Mouse (Mus musculus): ENCODE measurements around the gene Dync1i2. TPM values are rescaled to one million over a fixed set of nuclear protein-coding genes. Genes with fewer than 3 reads are reported as not detected.

Dync1i2 gene
- polyA plus RNA-seq, 1 experiment from 2014 or later = 184 TPM

DNA sequence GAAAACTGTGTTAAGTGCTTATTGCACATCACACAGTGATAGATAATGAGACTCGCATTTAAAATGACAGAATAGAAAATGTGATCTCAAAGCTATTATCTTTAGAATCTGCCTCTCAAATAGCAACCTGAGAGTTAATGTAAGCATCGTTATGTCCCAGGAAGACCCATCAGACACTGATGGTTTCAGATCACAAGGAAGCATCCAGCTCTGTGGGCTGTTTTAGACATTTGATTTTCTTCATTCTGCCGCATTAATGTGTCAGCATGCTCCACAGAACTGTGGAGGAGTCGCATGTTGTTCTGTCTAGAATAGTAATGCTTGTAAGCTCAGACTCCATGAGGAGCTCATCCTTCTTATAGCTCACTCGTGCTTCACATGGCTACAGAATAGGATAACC is 34.6 kb downstream of the Dync1i2 start:
- no peak overlapping the region for H3K9ac ChIP-seq (replicated peaks)
- no peak overlapping the region for H3K27ac ChIP-seq
- H3K36me3 ChIP-seq = peaks cover 34% of the 10 kb centered on the region
- no peaks in the 10 kb centered on the region for H3K9me3 ChIP-seq
- H3K4me2 ChIP-seq (replicated peaks) = no peak overlapping the region
- no peak for ATAC-seq
- no peaks in the 10 kb centered on the region for H3K27me3 ChIP-seq
- 85% methylated on average over 5 of the region's 5 CpGs for WGBS
- no peak overlapping the region for H3K4me3 ChIP-seq (replicated peaks)
- peaks cover 23% of the 10 kb centered on the region for H3K4me1 ChIP-seq (replicated peaks)

DNA sequence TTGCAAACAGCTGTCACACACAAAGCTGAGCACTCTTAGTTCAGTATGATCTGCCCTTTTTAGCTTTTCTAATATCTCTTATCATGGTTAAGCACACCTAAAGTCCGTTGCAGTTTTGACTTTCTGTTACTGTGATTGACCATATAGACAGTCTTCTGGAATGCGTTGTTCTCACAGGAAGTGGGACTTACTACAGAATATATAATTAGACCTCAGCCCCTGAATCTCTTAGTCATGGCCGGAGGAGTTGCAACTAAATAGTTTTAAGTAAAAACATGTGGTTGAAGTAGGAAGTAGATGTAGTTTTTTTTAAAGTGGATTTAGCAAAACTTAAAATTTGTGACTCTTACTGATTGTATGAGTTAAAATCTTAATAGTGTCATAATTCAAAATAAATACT is 36.6 kb downstream of the Dync1i2 start:
- Histone ChIP-seq H3K4me3 (replicated peaks) (no peak overlapping the region), H3K27me3 (no peaks in the 10 kb centered on the region), H3K4me1 (replicated peaks) (peaks cover 22% of the 10 kb centered on the region), H3K36me3 (peaks cover 44% of the 10 kb centered on the region), H3K9ac (replicated peaks) (no peak overlapping the region), H3K9me3 (no peaks in the 10 kb centered on the region), H3K27ac (no peak overlapping the region), H3K4me2 (replicated peaks) (no peak overlapping the region)
- ATAC-seq = no peak
- WGBS = 86% methylated on average over 3 of the region's 3 CpGs

DNA sequence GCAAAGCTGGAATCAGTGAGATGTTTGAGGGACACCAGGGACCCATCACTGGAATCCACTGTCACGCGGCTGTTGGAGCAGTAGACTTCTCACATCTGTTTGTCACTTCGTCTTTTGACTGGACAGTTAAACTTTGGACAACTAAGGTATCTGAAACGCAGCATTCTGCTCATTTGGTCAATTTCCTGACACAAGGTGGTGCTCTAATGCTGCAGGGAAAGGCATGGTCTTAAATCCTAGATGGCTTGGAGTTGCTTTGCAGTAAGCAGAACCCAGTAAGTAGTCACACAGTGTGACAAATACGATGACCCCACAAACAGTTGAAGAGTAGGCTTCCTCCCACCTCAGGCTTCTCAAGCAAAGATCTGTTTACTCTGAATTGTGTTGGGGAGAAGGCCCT is 39.3 kb downstream of the Dync1i2 start:
- Histone ChIP-seq H3K4me3 (replicated peaks) (no peak overlapping the region), H3K4me2 (replicated peaks) (no peak overlapping the region), H3K36me3 (peaks cover 63% of the 10 kb centered on the region), H3K9ac (replicated peaks) (no peak overlapping the region), H3K9me3 (no peaks in the 10 kb centered on the region), H3K4me1 (replicated peaks) (peaks cover 5% of the 10 kb centered on the region; the same call in 1 of the 2 replicates), H3K27me3 (no peaks in the 10 kb centered on the region), H3K27ac (no peak overlapping the region)
- no peak for ATAC-seq
- 81% methylated on average over 5 of the region's 5 CpGs for WGBS

DNA sequence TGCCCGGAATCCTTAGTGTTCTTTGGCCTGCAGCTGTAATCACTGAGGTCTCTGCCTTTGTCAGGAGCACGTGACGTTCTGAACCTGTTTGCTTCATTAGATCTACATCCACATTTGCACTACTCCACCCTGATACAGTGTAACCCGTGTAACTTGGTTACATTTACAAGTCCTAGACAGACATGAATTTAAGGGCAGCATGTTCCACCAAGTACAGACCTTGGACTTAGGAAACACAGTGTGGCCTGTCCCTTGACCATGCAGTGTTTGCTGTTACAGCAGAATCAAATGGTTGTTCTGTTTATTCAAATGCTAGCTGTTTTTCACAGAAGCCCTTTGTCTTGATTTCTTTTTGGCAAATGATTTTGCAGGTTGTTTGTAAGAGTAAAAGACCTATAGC is 43.3 kb downstream of the Dync1i2 start:
- ATAC-seq = no peak
- H3K36me3 ChIP-seq = peaks cover 83% of the 10 kb centered on the region
- no peak overlapping the region for H3K4me3 ChIP-seq (replicated peaks)

DNA sequence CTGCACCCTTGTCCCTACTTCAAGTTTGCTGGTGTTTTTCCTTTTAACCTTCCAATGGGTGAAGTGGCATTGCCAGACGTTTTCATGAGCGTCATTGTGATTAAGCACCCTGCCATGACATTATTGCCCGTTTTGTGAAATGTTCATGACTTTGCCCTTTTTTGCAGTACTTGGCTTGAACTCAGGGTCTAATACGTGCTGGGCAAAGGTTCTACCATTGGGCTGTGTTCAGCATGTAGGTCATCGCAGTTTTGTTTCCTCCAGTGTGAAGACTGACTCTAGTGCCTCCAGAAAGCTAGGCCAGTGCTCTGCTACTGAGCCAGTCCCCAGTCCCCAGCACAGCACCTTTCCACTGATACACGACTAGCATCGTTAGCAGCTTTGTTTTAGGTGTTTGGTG is 45.1 kb downstream of the Dync1i2 start:
- peaks cover 80% of the 10 kb centered on the region for H3K36me3 ChIP-seq
- no peaks in the 10 kb centered on the region for H3K9me3 ChIP-seq
- H3K4me2 ChIP-seq (replicated peaks) = no peak overlapping the region
- no peaks in the 10 kb centered on the region for H3K27me3 ChIP-seq
- H3K27ac ChIP-seq = no peak overlapping the region
- no peak overlapping the region for H3K9ac ChIP-seq (replicated peaks)
- H3K4me1 ChIP-seq (replicated peaks) = no peaks in the 10 kb centered on the region
- H3K4me3 ChIP-seq (replicated peaks) = no peak overlapping the region
- WGBS = 93% methylated on average over 7 of the region's 7 CpGs
- no peak for ATAC-seq

More for the DNA sequence above, 43.3 kb downstream of the Dync1i2 start:
- Histone ChIP-seq H3K4me2 (replicated peaks) (no peak overlapping the region), H3K27me3 (no peaks in the 10 kb centered on the region), H3K27ac (no peak overlapping the region), H3K4me1 (replicated peaks) (no peaks in the 10 kb centered on the region), H3K9me3 (no peaks in the 10 kb centered on the region), H3K9ac (replicated peaks) (no peak overlapping the region)
- 89% methylated on average over 4 of the region's 4 CpGs for WGBS

- no peak overlapping the region for H3K4me2 ChIP-seq (replicated peaks)
- H3K4me1 ChIP-seq (replicated peaks) = no peaks in the 10 kb centered on the region
- WGBS = 91% methylated on average over 20 of the region's 20 CpGs
- peaks cover 77% of the 10 kb centered on the region for H3K36me3 ChIP-seq
- H3K27me3 ChIP-seq = no peaks in the 10 kb centered on the region
- no peak overlapping the region for H3K27ac ChIP-seq
- no peaks in the 10 kb centered on the region for H3K9me3 ChIP-seq
- H3K9ac ChIP-seq (replicated peaks) = no peak overlapping the region
- ATAC-seq = no peak
- no peak overlapping the region for H3K4me3 ChIP-seq (replicated peaks)
These were observed 53.1 kb downstream of the Dync1i2 start for GRCm38 (mm10) chr2:71264585-71264984.

- ATAC-seq = no peak
- H3K4me1 ChIP-seq (replicated peaks) = no peaks in the 10 kb centered on the region
- peaks cover 46% of the 10 kb centered on the region for H3K36me3 ChIP-seq
- no peak overlapping the region for H3K4me3 ChIP-seq (replicated peaks)
- H3K9ac ChIP-seq (replicated peaks) = no peak overlapping the region
- H3K4me2 ChIP-seq (replicated peaks) = no peak overlapping the region
- H3K9me3 ChIP-seq = no peaks in the 10 kb centered on the region
- no peak overlapping the region for H3K27ac ChIP-seq
- WGBS = 96% methylated on average over 8 of the region's 8 CpGs
- H3K27me3 ChIP-seq = no peaks in the 10 kb centered on the region
These were observed 57.2 kb downstream of the Dync1i2 start for GRCm38 (mm10) chr2:71268691-71269090.

DNA sequence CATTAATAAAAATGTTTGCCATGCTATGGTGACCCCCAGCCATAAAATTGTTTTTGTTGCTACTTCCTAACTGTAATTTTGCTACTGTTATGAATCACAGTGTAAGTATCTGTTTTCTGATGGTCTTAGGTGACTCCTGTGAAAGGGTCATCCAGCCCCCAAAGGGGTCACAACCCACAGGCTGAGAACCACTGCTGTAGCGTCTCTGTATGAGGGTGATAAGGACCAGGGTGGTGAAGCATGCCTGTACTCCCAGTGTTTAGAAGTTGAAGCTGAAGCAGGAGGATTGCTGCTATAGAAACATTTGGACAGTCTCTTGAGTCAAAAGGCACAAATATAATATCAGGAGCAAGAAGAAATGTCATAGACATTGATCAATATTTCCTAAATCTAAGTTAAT is 57.8 kb downstream of the Dync1i2 start:
- H3K4me3 ChIP-seq (replicated peaks) = no peak overlapping the region
- no peak overlapping the region for H3K27ac ChIP-seq
- WGBS = 78% methylated on average over 1 of the region's 1 CpGs
- H3K4me1 ChIP-seq (replicated peaks) = no peaks in the 10 kb centered on the region
- H3K36me3 ChIP-seq = peaks cover 41% of the 10 kb centered on the region
- H3K4me2 ChIP-seq (replicated peaks) = no peak overlapping the region
- no peaks in the 10 kb centered on the region for H3K9me3 ChIP-seq
- no peak overlapping the region for H3K9ac ChIP-seq (replicated peaks)
- no peaks in the 10 kb centered on the region for H3K27me3 ChIP-seq
- no peak for ATAC-seq

- Histone ChIP-seq H3K4me2 (replicated peaks) (no peak overlapping the region), H3K4me3 (replicated peaks) (no peak overlapping the region), H3K36me3 (peaks cover 38% of the 10 kb centered on the region), H3K9me3 (no peaks in the 10 kb centered on the region), H3K9ac (replicated peaks) (no peak overlapping the region), H3K27me3 (no peaks in the 10 kb centered on the region), H3K27ac (no peak overlapping the region), H3K4me1 (replicated peaks) (no peaks in the 10 kb centered on the region)
- no peak for ATAC-seq
- WGBS = 83% methylated on average over 4 of the region's 4 CpGs
These were observed 58.6 kb downstream of the Dync1i2 start for GRCm38 (mm10) chr2:71270085-71270484.

DNA sequence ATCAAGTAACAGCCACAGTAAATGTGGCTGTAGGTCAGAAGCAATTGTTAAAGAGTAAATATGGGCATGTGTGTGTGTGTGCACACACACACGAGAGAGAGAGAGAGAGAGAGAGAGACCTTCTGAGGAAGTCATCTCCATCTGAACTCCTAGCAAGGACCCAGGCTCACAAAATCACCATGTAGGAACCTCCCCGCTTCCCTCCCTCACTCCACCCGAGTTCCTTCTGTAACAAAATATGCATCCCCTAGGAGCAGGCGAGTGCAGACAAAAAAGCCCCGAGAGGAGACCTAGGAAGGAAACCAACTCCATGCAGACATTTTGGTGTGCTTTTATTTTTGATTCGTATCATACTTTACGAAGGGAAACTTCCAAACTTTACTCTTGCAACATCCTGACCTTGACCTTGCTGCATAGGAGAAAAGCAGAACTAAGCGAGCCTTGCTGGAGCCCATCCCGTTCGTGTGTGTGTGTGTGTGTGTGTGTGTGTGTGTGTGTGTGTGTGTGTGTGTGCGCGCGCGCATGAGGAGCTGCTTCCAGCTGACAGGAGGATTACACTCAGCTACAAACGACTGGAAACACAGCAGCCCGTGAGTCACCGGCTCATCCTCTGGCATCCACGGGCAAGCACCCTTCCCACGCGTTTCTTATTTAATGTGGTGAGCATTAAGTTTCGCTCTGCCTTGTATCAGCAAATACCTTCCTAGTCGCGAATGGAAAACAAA is 62.6 kb downstream of the Dync1i2 start:
- H3K27me3 ChIP-seq = no peaks in the 10 kb centered on the region
- no peak for ATAC-seq
- peaks cover 26% of the 10 kb centered on the region for H3K36me3 ChIP-seq
- H3K9me3 ChIP-seq = no peaks in the 10 kb centered on the region
- 73% methylated on average over 23 of the region's 23 CpGs for WGBS
- H3K4me1 ChIP-seq (replicated peaks) = no peaks in the 10 kb centered on the region
- no peak overlapping the region for H3K4me3 ChIP-seq (replicated peaks)
- no peak overlapping the region for H3K4me2 ChIP-seq (replicated peaks)
- no peak overlapping the region for H3K27ac ChIP-seq
- H3K9ac ChIP-seq (replicated peaks) = no peak overlapping the region

- H3K27me3 ChIP-seq = no peaks in the 10 kb centered on the region
- no peak overlapping the region for H3K27ac ChIP-seq
- H3K9me3 ChIP-seq = no peaks in the 10 kb centered on the region
- no peak overlapping the region for H3K9ac ChIP-seq (replicated peaks)
- no peaks in the 10 kb centered on the region for H3K4me1 ChIP-seq (replicated peaks)
- no peak for ATAC-seq
- H3K36me3 ChIP-seq = peaks cover 27% of the 10 kb centered on the region
- 87% methylated on average over 7 of the region's 7 CpGs for WGBS
- no peak overlapping the region for H3K4me3 ChIP-seq (replicated peaks)
- H3K4me2 ChIP-seq (replicated peaks) = no peak overlapping the region
These were observed 64.2 kb downstream of the Dync1i2 start for GRCm38 (mm10) chr2:71275734-71276133.

DNA sequence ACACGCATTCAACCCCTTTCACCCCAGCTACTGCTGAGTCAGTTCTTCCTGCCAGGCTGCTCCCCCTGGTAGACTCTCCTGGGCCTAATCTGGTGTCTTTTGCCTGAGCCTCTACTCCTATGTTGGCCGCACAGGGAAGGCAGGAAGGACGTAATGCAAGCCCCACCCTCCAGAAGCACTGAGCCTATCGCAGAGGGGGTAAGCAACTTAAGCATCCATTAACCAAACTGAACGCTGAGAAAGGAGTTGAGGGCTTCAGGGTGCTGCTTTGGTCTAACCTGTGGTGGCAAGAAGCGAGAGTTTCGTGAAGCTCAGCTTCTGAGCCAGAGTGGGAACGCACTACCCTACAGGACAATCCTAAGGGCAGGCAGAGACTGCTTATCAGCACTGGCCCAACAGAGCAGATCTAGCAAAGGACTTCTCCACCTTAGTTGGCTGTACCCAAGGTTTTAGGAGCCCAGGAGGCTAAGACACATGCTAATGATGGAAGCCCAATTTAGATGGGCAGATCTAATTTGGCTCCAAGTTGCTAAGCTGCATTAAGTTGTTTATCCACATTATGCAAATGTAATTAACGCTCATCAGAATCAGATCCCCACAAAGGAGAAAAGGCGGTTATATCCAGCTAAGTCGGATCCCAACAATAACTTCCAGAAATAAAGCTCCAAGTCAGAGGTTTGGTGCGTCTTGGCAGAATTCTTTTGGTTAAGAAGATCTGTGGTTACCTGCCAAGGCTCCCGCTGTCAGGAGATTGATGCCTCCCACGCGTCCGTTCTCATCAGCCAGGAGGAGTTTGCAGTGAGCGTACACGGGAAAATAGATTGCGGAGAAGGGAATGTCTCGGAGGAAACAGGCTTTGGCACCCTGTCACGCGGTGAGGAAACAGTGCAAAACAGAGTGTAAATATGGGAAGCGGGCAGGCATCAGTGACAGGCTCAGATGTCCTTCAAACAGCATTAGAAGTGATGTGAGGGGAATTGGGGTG is 67.6 kb downstream of the Dync1i2 start:
- H3K4me2 ChIP-seq (replicated peaks) = no peak overlapping the region
- 78% methylated on average over 23 of the region's 23 CpGs for WGBS
- H3K27me3 ChIP-seq = no peaks in the 10 kb centered on the region
- H3K4me1 ChIP-seq (replicated peaks) = no peaks in the 10 kb centered on the region
- no peak overlapping the region for H3K4me3 ChIP-seq (replicated peaks)
- no peak overlapping the region for H3K27ac ChIP-seq
- H3K9me3 ChIP-seq = no peaks in the 10 kb centered on the region
- no peak overlapping the region for H3K9ac ChIP-seq (replicated peaks)
- H3K36me3 ChIP-seq = peaks cover 39% of the 10 kb centered on the region
- no peak; the same call in none of the 2 replicates for ATAC-seq

Measured in midbrain, embryonic 13.5 days (tissue).